Mouse (Mus musculus) MEL (cell line): ENCODE data around the gene Zfyve21. TPM values are rescaled to one million over a fixed set of nuclear protein-coding genes. Genes with fewer than 3 reads are reported as not detected.
A peak's percentile ranks its signal among the peaks of the same experiment; 100 is the strongest.

Experiments used
- DNase-seq: peaks from one replicate; pipeline ENCODE4 v3.0.0; 2011; ENCODE audit warnings: low read depth, low spot score
- H3K27ac ChIP-seq: 2 replicates; pipeline ENCODE4 v1.5.1; 2012; ENCODE audit warnings: low read depth, mild to moderate bottlenecking, control low read depth, low read length, moderate library complexity; ENCODE audit not compliant: control insufficient read depth
- H3K27me3 ChIP-seq, 2 experiments: fragments of 150-350 bp in 1 of 2; sonication (generic) in 1 of 2; 2 replicates each; pipeline ENCODE4 v1.6.1; 2012; ENCODE audit warnings: low read length in 2 of 2, mild to moderate bottlenecking in 2 of 2, improper control_type of control experiment in 1 of 2, moderate library complexity in 1 of 2; ENCODE audit not compliant: insufficient read depth in 2 of 2, control insufficient read depth in 1 of 2
- H3K36me3 ChIP-seq, 2 experiments: 2 replicates each; pipeline ENCODE4 v1.6.1; 2012 to 2014; ENCODE audit warnings: low read length in 2 of 2, improper control_type of control experiment in 1 of 2, inconsistent platforms in 1 of 2, mild to moderate bottlenecking in 1 of 2; ENCODE audit not compliant: insufficient read depth in 2 of 2, control insufficient read depth in 1 of 2
- H3K4me1 ChIP-seq, 2 experiments: fragments of 150-350 bp in 1 of 2; sonication (generic) in 1 of 2; 2 replicates each; pipeline ENCODE4 v1.6.1; 2012; ENCODE audit warnings: low read length in 2 of 2, improper control_type of control experiment in 1 of 2, mild to moderate bottlenecking in 1 of 2; ENCODE audit not compliant: insufficient read depth in 2 of 2, control insufficient read depth in 1 of 2
- H3K4me3 ChIP-seq, 2 experiments: fragments of 150-350 bp in 1 of 2; sonication (generic) in 1 of 2; 2 replicates each; pipeline ENCODE4 v1.5.1; 2012; ENCODE audit warnings: low read depth in 2 of 2, low read length in 2 of 2, mild to moderate bottlenecking in 2 of 2, moderate library complexity in 2 of 2, control low read depth in 1 of 2, improper control_type of control experiment in 1 of 2; ENCODE audit not compliant: control insufficient read depth in 1 of 2, insufficient read depth in 1 of 2
- H3K79me2 ChIP-seq: 2 replicates; pipeline ENCODE4 v1.6.1; 2012; ENCODE audit warnings: mild to moderate bottlenecking, low read length, moderate library complexity; ENCODE audit not compliant: control insufficient read depth, poor library complexity, insufficient read depth
- H3K9ac ChIP-seq: 2 replicates; pipeline ENCODE4 v1.6.1; 2012; ENCODE audit warnings: low read depth, mild to moderate bottlenecking, control low read depth, low read length, moderate library complexity; ENCODE audit not compliant: control insufficient read depth, poor library complexity, severe bottlenecking
- H3K9me3 ChIP-seq: fragments of 150-350 bp; sonication (generic); replicated peaks from 2 replicates; pipeline ENCODE4 v1.6.1; 2012; ENCODE audit warnings: mild to moderate bottlenecking, low read length, improper control_type of control experiment, moderate library complexity; ENCODE audit not compliant: insufficient read depth
- CHD2 ChIP-seq: IDR thresholded peaks from 2 replicates; pipeline ENCODE4 v1.6.1; 2011; ENCODE audit warnings: low read length, improper control_type of control experiment
- CTCF ChIP-seq, 3 experiments: IDR thresholded peaks in 2 of 3; conservative IDR thresholded peaks in 1 of 3; 2 replicates each; pipeline ENCODE4 v1.5.1; 2011 to 2012; ENCODE audit warnings: low read length in 3 of 3, low read depth in 2 of 3, mild to moderate bottlenecking in 2 of 3, improper control_type of control experiment in 1 of 3, inconsistent platforms in 1 of 3, mixed read lengths in 1 of 3, moderate library complexity in 1 of 3; ENCODE audit not compliant: control insufficient read depth in 1 of 3, insufficient read depth in 1 of 3, poor library complexity in 1 of 3, severe bottlenecking in 1 of 3
- E2F4 ChIP-seq: IDR thresholded peaks from 2 replicates; pipeline ENCODE4 v1.6.1; 2011; ENCODE audit warnings: low read depth, low read length, improper control_type of control experiment, borderline replicate concordance
- ELF1 ChIP-seq: IDR thresholded peaks from 2 replicates; pipeline ENCODE4 v1.6.1; 2014; ENCODE audit warnings: low read depth, mild to moderate bottlenecking, inconsistent platforms, low read length, improper control_type of control experiment, moderate library complexity
- ETS1 ChIP-seq: IDR thresholded peaks from 2 replicates; pipeline ENCODE4 v1.6.1; 2012; ENCODE audit warnings: low read depth, mild to moderate bottlenecking, inconsistent platforms, low read length, improper control_type of control experiment, moderate library complexity
- GABPA ChIP-seq: IDR thresholded peaks from 2 replicates; pipeline ENCODE4 v1.6.1; 2012; ENCODE audit warnings: low read depth, mild to moderate bottlenecking, inconsistent platforms, low read length, improper control_type of control experiment, moderate library complexity
- KAT2A ChIP-seq: conservative IDR thresholded peaks from 2 replicates; pipeline ENCODE4 v1.6.1; 2012; ENCODE audit warnings: low read depth, low read length, improper control_type of control experiment, inconsistent platforms
- MAZ ChIP-seq: IDR thresholded peaks from 2 replicates; pipeline ENCODE4 v1.6.1; 2012; ENCODE audit warnings: low read depth, mild to moderate bottlenecking, inconsistent platforms, low read length, improper control_type of control experiment
- MYB ChIP-seq: IDR thresholded peaks from 2 replicates; pipeline ENCODE4 v1.6.1; 2011; ENCODE audit warnings: mild to moderate bottlenecking, low read depth, low read length, improper control_type of control experiment
- MYC ChIP-seq: IDR thresholded peaks from 2 replicates; pipeline ENCODE4 v1.6.1; 2011; ENCODE audit warnings: low read depth, mild to moderate bottlenecking, low read length, improper control_type of control experiment, moderate library complexity
- NRF1 ChIP-seq: IDR thresholded peaks from 2 replicates; pipeline ENCODE4 v1.6.1; 2014; ENCODE audit warnings: low read depth, mild to moderate bottlenecking, inconsistent platforms, low read length, improper control_type of control experiment, moderate library complexity; ENCODE audit not compliant: poor library complexity, insufficient read depth, severe bottlenecking
- POLR2AphosphoS5 ChIP-seq: IDR thresholded peaks from 2 replicates; pipeline ENCODE4 v1.6.1; 2012; ENCODE audit warnings: low read depth, borderline replicate concordance, mild to moderate bottlenecking, inconsistent platforms, low read length, moderate library complexity, mixed read lengths
- RAD21 ChIP-seq: IDR thresholded peaks from 2 replicates; pipeline ENCODE4 v1.6.1; 2011; ENCODE audit warnings: mild to moderate bottlenecking, low read depth, low read length, improper control_type of control experiment
- RCOR1 ChIP-seq: IDR thresholded peaks from 2 replicates; pipeline ENCODE4 v1.6.1; 2012; ENCODE audit warnings: low read depth, mild to moderate bottlenecking, inconsistent platforms, low read length, improper control_type of control experiment
- SIN3A ChIP-seq: IDR thresholded peaks from 2 replicates; pipeline ENCODE4 v1.6.1; 2012; ENCODE audit warnings: low read length, improper control_type of control experiment, inconsistent platforms
- SMC3 ChIP-seq: IDR thresholded peaks from 2 replicates; pipeline ENCODE4 v1.6.1; 2011; ENCODE audit warnings: low read depth, low read length, improper control_type of control experiment
- TAL1 ChIP-seq: IDR thresholded peaks from 2 replicates; pipeline ENCODE4 v1.6.1; 2012; ENCODE audit warnings: mild to moderate bottlenecking, inconsistent platforms, low read length, moderate library complexity, mixed read lengths
- UBTF ChIP-seq: IDR thresholded peaks from 2 replicates; pipeline ENCODE4 v1.6.1; 2012; ENCODE audit warnings: low read depth, mild to moderate bottlenecking, inconsistent platforms, low read length, improper control_type of control experiment, moderate library complexity, borderline replicate concordance; ENCODE audit not compliant: insufficient read depth
- USF2 ChIP-seq, 2 experiments: IDR thresholded peaks; 2 replicates each; pipeline ENCODE4 v1.6.1; 2011 to 2012; ENCODE audit warnings: improper control_type of control experiment in 2 of 2, low read length in 2 of 2, borderline replicate concordance in 1 of 2, inconsistent platforms in 1 of 2, low read depth in 1 of 2, mild to moderate bottlenecking in 1 of 2; ENCODE audit not compliant: insufficient read depth in 1 of 2
- ZC3H11A ChIP-seq: IDR thresholded peaks from 2 replicates; pipeline ENCODE4 v1.6.1; 2012; ENCODE audit warnings: low read depth, mild to moderate bottlenecking, inconsistent platforms, low read length, improper control_type of control experiment
- polyA plus RNA-seq, 2 experiments: library from polyadenylated mRNA; stranded (reverse) in 1 of 2; unstranded in 1 of 2; fragments of >175 nt in 1 of 2; fragments of >200 nt in 1 of 2; gene quantifications; 2 replicates each; pipeline versions ENCODE4 v1.2.1 to v1.2.4; 2012; ENCODE audit warnings: low replicate concordance in 2 of 2, low read depth in 1 of 2; ENCODE audit not compliant: insufficient read length in 2 of 2, insufficient read depth in 1 of 2, missing spikeins in 1 of 2
- total RNA-seq: library from RNA; depleted of rRNA; stranded (reverse); fragments of 300-350 nt; gene quantifications from 2 replicates; pipeline ENCODE4 v1.2.3, GENCODE M21; 2012

Gene Zfyve21
- total and polyA plus RNA-seq, 3 experiments = 8.1 to 9.1 TPM; not detected in 1

DNA sequence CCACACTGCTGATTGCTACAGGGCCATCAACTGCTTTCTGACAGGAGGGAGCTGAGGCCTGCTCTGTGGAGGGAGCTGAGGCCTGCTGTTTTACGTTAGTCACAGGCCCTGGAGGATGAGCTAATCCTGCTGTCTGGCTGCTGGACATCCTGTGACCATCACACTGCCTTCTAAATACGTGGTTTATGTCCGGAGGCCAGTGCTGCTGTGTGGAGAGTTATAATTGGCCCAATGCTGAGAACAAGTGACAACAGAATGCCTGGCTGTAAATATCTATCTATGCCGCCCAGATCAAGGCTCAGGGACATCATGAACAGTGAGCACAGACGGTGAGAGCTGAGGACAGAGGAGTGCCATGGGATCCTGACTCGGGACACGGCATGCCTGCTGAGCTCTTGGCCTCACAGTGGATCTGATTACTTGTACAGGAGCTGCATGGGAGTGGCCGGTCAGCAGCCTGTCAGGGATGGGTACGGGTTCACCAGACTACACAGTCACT lies 34.4 kb downstream of the Zfyve21 start:
- Histone ChIP-seq H3K27ac (peak overlapping the region; percentile 19; the same call in 1 of the 2 replicates), H3K27me3 (no peaks in the 10 kb centered on the region), H3K4me1 (peaks cover 3 to 12% of the 10 kb centered on the region in 2 experiments), H3K79me2 (no peaks in the 10 kb centered on the region), H3K36me3 (peaks cover 0 to 4% of the 10 kb centered on the region in 2 experiments; a peak in 2 of 4 replicates), H3K9ac (no peak overlapping the region), H3K9me3 (no peaks in the 10 kb centered on the region), H3K4me3 (no peak overlapping the region)
- TF ChIP-seq MAZ (no peak), RCOR1 (no peak), TAL1 (no peak), UBTF (no peak), CHD2 (no peak), RAD21 (no peak), POLR2AphosphoS5 (no peak), SIN3A (no peak), ELF1 (no peak)
- DNase-seq = peak; percentile 49

DNA sequence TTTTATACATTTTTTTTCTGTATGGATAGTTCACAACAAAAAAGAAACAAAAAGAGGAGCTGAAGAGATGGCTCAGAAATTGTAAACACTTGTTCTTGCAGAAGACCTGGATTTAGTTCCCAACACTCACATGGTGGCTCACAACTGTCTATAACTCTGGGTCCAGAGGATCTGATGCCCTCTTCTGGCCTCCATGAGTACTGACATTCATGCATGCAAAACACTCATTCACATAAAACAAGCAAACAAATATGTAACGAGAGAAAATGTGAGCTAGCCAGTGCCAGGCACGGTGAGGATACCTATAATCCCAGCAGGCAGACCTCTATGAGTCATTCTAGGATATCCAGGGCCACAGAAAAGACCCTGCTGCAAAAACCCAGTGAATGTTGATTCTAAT lies 37.3 kb downstream of the Zfyve21 start:
- TF ChIP-seq SMC3 (peak; percentile 83), NRF1 (no peak), USF2 (IDR thresholded peaks at IDR 0.05; ENCODE audit: borderline replicate concordance in 1 of 2, insufficient read depth in 1 of 2, low read depth in 1 of 2, low read length in 2 of 2) (no peak), ZC3H11A (peak; percentile 64), ELF1 (no peak), GABPA (no peak), KAT2A (no peak), MYB (no peak), CTCF (IDR thresholded peaks at IDR 0.05 in 2 of 3, conservative IDR thresholded peaks at IDR 0.05 in 1 of 3; ENCODE audit: control insufficient read depth in 1 of 3, insufficient read depth in 1 of 3, low read depth in 2 of 3, low read length in 3 of 3, poor library complexity in 1 of 3, severe bottlenecking in 1 of 3) (peak; percentile 49 to 71 (median 64)), ETS1 (no peak), RAD21 (peak; percentile 64), MYC (0 out of 2 replicates have a peak, but pooled peaks have one; percentile 60), E2F4 (no peak)
- no peaks in the 10 kb centered on the region for H3K9me3 ChIP-seq
- H3K9ac ChIP-seq = no peak overlapping the region
- no peaks in the 10 kb centered on the region for H3K27me3 ChIP-seq
- peak; percentile 72 for DNase-seq
- no peak overlapping the region for H3K4me3 ChIP-seq
- H3K27ac ChIP-seq = no peak overlapping the region
- no peaks in the 10 kb centered on the region for H3K36me3 ChIP-seq
- no peaks in the 10 kb centered on the region for H3K79me2 ChIP-seq
- H3K4me1 ChIP-seq = peaks cover 2 to 7% of the 10 kb centered on the region in 2 experiments
